In genomic region chr1:53909118-53909517, GRCm38 (mm10) we compare ENCODE assay signal across 9 mouse cellular contexts.
DNase-seq lines count a peak whose midpoint lies in the region; ATAC-seq and TF ChIP-seq lines count a peak whose summit lies in the region.
"Had no signal": no experiment of that assay in that cellular context is flagged by ENCODE, and none has a peak within 500 bp of the region (broad histone marks: within the 10 kb centered on the region; RNA-seq: fewer than 3 reads in every experiment).

No protein-coding gene starts in this region.

- no peaks in the 10 kb centered on the region for H3K9me3 ChIP-seq in lung, postnatal 0 days (ENCODE audit: low read length)
- H3K9me3 ChIP-seq: liver, embryonic 13.5 days had no signal

- H3K4me2 ChIP-seq in lung, postnatal 0 days (replicated peaks; ENCODE audit: low read depth, low read length): no peak overlapping the region
- H3K4me2 ChIP-seq: liver, embryonic 13.5 days had no signal

- TF ChIP-seq EP300 in lung, postnatal 0 days (IDR thresholded peaks at IDR 0.05): no peak

- ATAC-seq in lung, postnatal 0 days: peak; percentile 49; the same call in 1 of the 2 replicates

- H3K36me3 ChIP-seq in lung, postnatal 0 days (ENCODE audit: insufficient read depth, low read length): no peaks in the 10 kb centered on the region
- H3K36me3 ChIP-seq: liver, embryonic 13.5 days had no signal

- H3K4me1 ChIP-seq in lung, postnatal 0 days (ENCODE audit: insufficient read depth, low read depth, low read length): no peaks in the 10 kb centered on the region
- H3K4me1 ChIP-seq: liver, embryonic 13.5 days had no signal

- peak; percentile 33 to 88 for DNase-seq in frontal cortex, adult 2 months (ENCODE audit: extremely low spot score in 1 of 2, low spot score in 1 of 2)
- no peak for DNase-seq in frontal cortex, postnatal 14 days (ENCODE audit: low spot score in 2 of 2)
- peak; percentile 88 for DNase-seq in lung, postnatal 0 days (ENCODE audit: low spot score)
- DNase-seq in lung, postnatal 4 days: no peak
- DNase-seq in embryo, embryonic 11.5 days (ENCODE audit: low read depth, low spot score): peak; percentile 55
- peak; percentile 71 for DNase-seq in mesoderm, embryonic 11.5 days (ENCODE audit: low read depth, low spot score)
- DNase-seq in spleen, postnatal 4 days (ENCODE audit: low spot score in 2 of 2): no peak
- DNase-seq in adrenal gland, adult 18-20 months (ENCODE audit: low spot score in 2 of 2): no peak
- DNase-seq: liver, embryonic 13.5 days had no signal

- WGBS in lung, postnatal 0 days: under 1% methylated on average over 3 of the region's 3 CpGs

- H3K27ac ChIP-seq in lung, postnatal 0 days (ENCODE audit: low read length): no peak overlapping the region
- H3K27ac ChIP-seq: liver, embryonic 13.5 days had no signal

- no peaks in the 10 kb centered on the region for H3K27me3 ChIP-seq in lung, postnatal 0 days (replicated peaks; ENCODE audit: insufficient read depth, low read length)
- H3K27me3 ChIP-seq: liver, embryonic 13.5 days had no signal

- peak; percentile 81 for TF ChIP-seq CTCF in lung, postnatal 0 days (IDR thresholded peaks at IDR 0.05)

- H3K9ac ChIP-seq in lung, postnatal 0 days (replicated peaks; ENCODE audit: low read depth): no peak overlapping the region
- H3K9ac ChIP-seq: liver, embryonic 13.5 days had no signal

- H3K4me3 ChIP-seq in lung, postnatal 0 days (ENCODE audit: low read depth, low read length): no peak overlapping the region
- H3K4me3 ChIP-seq: liver, embryonic 13.5 days had no signal

Comparison
In these comparisons a context has a peak if more than half of its experiments do, and no peak if none do; other contexts are left out.
1. DNase-seq: peak in frontal cortex, adult 2 months (2 of 2), lung, postnatal 0 days (single experiment), embryo, embryonic 11.5 days (single experiment) and mesoderm, embryonic 11.5 days (single experiment); none in frontal cortex, postnatal 14 days (0 of 2), lung, postnatal 4 days (0 of 2), spleen, postnatal 4 days (0 of 2) and adrenal gland, adult 18-20 months (0 of 2).